Mouse (Mus musculus) thymus, adult 2 months (tissue): ENCODE measurements around the gene Hps4. TPM values are rescaled to one million over a fixed set of nuclear protein-coding genes. Genes with fewer than 3 reads are reported as not detected.

Experiments used
- DNase-seq: peaks from one replicate; pipeline ENCODE4 v3.0.0; 2021
- H3K27ac ChIP-seq: fragments of 200-500 bp; 2 replicates; pipeline ENCODE4 v1.5.1; 2012; ENCODE audit warnings: low read length, control low read depth; ENCODE audit not compliant: control insufficient read depth, insufficient read depth
- H3K27me3 ChIP-seq: fragments of 200-500 bp; 2 replicates; pipeline ENCODE4 v1.6.1; 2012; ENCODE audit warnings: mild to moderate bottlenecking, low read length, moderate library complexity, mixed read lengths; ENCODE audit not compliant: control insufficient read depth, insufficient read depth
- H3K36me3 ChIP-seq: fragments of 200-500 bp; 2 replicates; pipeline ENCODE4 v1.6.1; 2012; ENCODE audit warnings: mild to moderate bottlenecking, low read length, moderate library complexity; ENCODE audit not compliant: control insufficient read depth, insufficient read depth
- H3K4me1 ChIP-seq: fragments of 200-500 bp; replicated peaks from 2 replicates; pipeline ENCODE4 v1.6.1; 2012; ENCODE audit warnings: low read length; ENCODE audit not compliant: control insufficient read depth, insufficient read depth
- H3K4me3 ChIP-seq: fragments of 200-500 bp; 2 replicates; pipeline ENCODE4 v1.5.1; 2012; ENCODE audit warnings: mild to moderate bottlenecking, low read length, control low read depth, moderate library complexity; ENCODE audit not compliant: control insufficient read depth, insufficient read depth
- CTCF ChIP-seq: fragments of 200-500 bp; IDR thresholded peaks from 2 replicates; pipeline ENCODE4 v1.5.1; 2012; ENCODE audit warnings: mild to moderate bottlenecking, control low read depth, low read length, moderate library complexity, borderline replicate concordance; ENCODE audit not compliant: control insufficient read depth, poor library complexity, insufficient read depth; ENCODE audit errors: extremely low read depth
- POLR2A ChIP-seq: fragments of 200-500 bp; IDR thresholded peaks from 2 replicates; pipeline ENCODE4 v1.6.1; 2012; ENCODE audit warnings: mild to moderate bottlenecking, low read length, control low read depth, moderate library complexity; ENCODE audit not compliant: control insufficient read depth, poor library complexity, insufficient read depth; ENCODE audit errors: extremely low read depth
- WGBS: fragments of 180-500 bp; shearing (Covaris S2); methylation state at CpG from one replicate; pipeline ENCODE4 v1.1.7; 2018; 5-methylcytosine and 5-hydroxymethylcytosine counted together
- polyA plus RNA-seq: library from polyadenylated mRNA; depleted of rRNA; stranded (reverse); fragments of >200 nt; gene quantifications from 2 replicates; pipeline ENCODE4 v1.2.3, GENCODE M21; 2012

The Hps4 gene
- polyA plus RNA-seq, 1 experiment, result 52.8 TPM

GRCm38 (mm10) chr5:112382042-112382441 is 39.2 kb downstream of the Hps4 start:
- DNase-seq, result no peak
- Histone ChIP-seq H3K27me3 (no peaks in the 10 kb centered on the region), H3K36me3 (no peaks in the 10 kb centered on the region), H3K4me3 (no peak overlapping the region), H3K4me1 (no peaks in the 10 kb centered on the region), H3K27ac (no peak overlapping the region)
- TF ChIP-seq CTCF (no peak), POLR2A (no peak)
- WGBS, result 91% methylated on average over 9 of the region's 9 CpGs

GRCm38 (mm10) chr5:112382641-112383330 is 39.9 kb downstream of the Hps4 start:
- DNase-seq, result no peak
- H3K36me3 ChIP-seq, result no peaks in the 10 kb centered on the region
- no peak overlapping the region for H3K27ac ChIP-seq
- TF ChIP-seq POLR2A (no peak), CTCF (no peak)
- no peaks in the 10 kb centered on the region for H3K4me1 ChIP-seq
- WGBS, result 80% methylated on average over 17 of the region's 17 CpGs
- no peak overlapping the region for H3K4me3 ChIP-seq
- H3K27me3 ChIP-seq, result no peaks in the 10 kb centered on the region

DNA sequence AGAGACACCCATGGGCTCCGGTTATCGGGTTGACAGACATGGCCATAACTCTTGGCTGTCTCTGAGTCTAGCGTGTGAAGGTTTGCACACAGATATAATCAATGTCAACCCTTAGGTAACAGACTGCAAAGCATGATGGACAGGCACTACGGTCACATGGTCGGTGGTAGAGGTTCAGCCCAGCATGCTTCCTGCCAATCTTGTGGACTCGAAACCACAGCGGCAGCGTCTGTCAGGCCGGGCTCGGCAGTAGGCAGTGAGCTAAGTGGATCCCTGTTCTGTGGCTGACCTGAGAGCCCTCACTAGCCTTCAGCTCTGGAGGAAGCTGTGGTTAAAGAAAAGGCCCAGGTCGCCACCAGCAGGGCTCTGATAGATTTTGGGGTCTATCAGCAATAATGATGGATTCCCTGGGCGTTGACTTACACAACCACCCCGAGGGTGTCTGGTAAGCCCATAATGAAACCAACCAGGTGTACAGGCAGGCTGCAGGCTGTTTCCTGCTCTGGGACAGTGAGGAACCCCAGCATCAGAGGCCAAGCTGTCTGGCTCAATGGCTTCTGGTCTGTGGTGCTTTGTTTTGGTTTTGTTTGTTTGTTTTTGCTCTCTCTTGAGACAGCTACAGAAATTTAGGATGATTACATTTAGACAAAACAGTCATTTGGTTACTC is 42.1 kb downstream of the Hps4 start:
- H3K27ac ChIP-seq, result no peak overlapping the region
- no peaks in the 10 kb centered on the region for H3K4me1 ChIP-seq
- no peaks in the 10 kb centered on the region for H3K36me3 ChIP-seq
- H3K27me3 ChIP-seq, result no peaks in the 10 kb centered on the region
- 16% methylated on average over 13 of the region's 13 CpGs for WGBS
- no peak for TF ChIP-seq POLR2A
- TF ChIP-seq CTCF, result no peak
- DNase-seq, result no peak
- H3K4me3 ChIP-seq, result no peak overlapping the region

GRCm38 (mm10) chr5:112385973-112386372 is 43.1 kb downstream of the Hps4 start:
- no peak for TF ChIP-seq POLR2A
- no peak for TF ChIP-seq CTCF
- no peaks in the 10 kb centered on the region for H3K4me1 ChIP-seq
- no peak overlapping the region for H3K27ac ChIP-seq
- no peaks in the 10 kb centered on the region for H3K36me3 ChIP-seq
- 78% methylated on average over 2 of the region's 2 CpGs for WGBS
- DNase-seq, result no peak
- H3K27me3 ChIP-seq, result no peaks in the 10 kb centered on the region
- H3K4me3 ChIP-seq, result no peak overlapping the region

GRCm38 (mm10) chr5:112389352-112389751 is 46.5 kb downstream of the Hps4 start:
- Histone ChIP-seq H3K27me3 (peaks cover 12% of the 10 kb centered on the region; the same call in 1 of the 2 replicates), H3K27ac (no peak overlapping the region), H3K36me3 (no peaks in the 10 kb centered on the region), H3K4me1 (peaks cover 3% of the 10 kb centered on the region; the same call in 1 of the 2 replicates), H3K4me3 (no peak overlapping the region)
- no peak for TF ChIP-seq POLR2A
- no peak for TF ChIP-seq CTCF
- no peak for DNase-seq
- WGBS, result 76% methylated on average over 9 of the region's 9 CpGs

DNA sequence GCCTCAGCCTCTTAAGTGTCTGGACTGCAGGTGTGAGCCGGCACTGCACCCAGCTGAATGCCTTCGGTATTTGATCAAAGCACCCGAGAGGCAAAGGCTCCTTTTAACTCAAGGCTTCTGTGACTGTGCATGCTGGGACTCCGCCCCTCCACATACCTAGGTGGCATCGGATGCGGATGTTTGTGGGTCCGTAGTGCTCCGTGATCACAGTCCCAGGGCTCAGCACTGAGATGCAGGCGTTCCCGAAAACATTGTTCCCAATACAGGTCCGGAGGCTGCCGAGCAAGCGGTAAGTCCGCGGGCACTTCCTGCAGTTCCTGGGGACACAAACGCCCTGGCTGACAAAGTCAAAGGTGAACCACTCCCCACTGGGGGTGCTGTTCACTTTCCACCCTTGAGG is 48.1 kb downstream of the Hps4 start:
- no peak overlapping the region for H3K27ac ChIP-seq
- TF ChIP-seq CTCF, result no peak
- no peak for TF ChIP-seq POLR2A
- H3K4me1 ChIP-seq, result peaks cover 5% of the 10 kb centered on the region; the same call in 1 of the 2 replicates
- DNase-seq, result no peak
- H3K4me3 ChIP-seq, result no peak overlapping the region
- H3K27me3 ChIP-seq, result peaks cover 12% of the 10 kb centered on the region; the same call in 1 of the 2 replicates
- WGBS, result 72% methylated on average over 16 of the region's 16 CpGs
- no peaks in the 10 kb centered on the region for H3K36me3 ChIP-seq
